Mouse (Mus musculus) cerebellum, postnatal 14 days (tissue): Measurements from ENCODE around the gene Gpr21.
"Not testable (repeated sequence)": the region's sequence is repeated elsewhere in the genome, so short reads cannot be mapped to it uniquely, and the experiment has no call there.

Source experiments
- DNase-seq, 2 experiments: peaks; one replicate each; pipeline ENCODE4 v3.0.0; 2021; ENCODE audit warnings: mixed read lengths in 2 of 2

Gene Gpr21

GRCm38 (mm10) chr2:37516030-37516710, at the start of gene Gpr21:
Gpr21 (plus strand) TSS chr2:37516332.
- DNase-seq = peak; percentile 12 to 23

GRCm38 (mm10) chr2:37479559-37479958, 36.6 kb upstream of the Gpr21 start:
- DNase-seq = no peak

- DNase-seq = no peak
Observed at GRCm38 (mm10) chr2:37480039-37480438, 36.1 kb upstream of the Gpr21 start.

- DNase-seq = no peak
Observed at GRCm38 (mm10) chr2:37484165-37484564, 32.0 kb upstream of the Gpr21 start.

- peak; percentile 59 to 68 for DNase-seq
Observed at GRCm38 (mm10) chr2:37485370-37485769, 30.8 kb upstream of the Gpr21 start.

- no peak for DNase-seq
Observed at GRCm38 (mm10) chr2:37486408-37486807, 29.7 kb upstream of the Gpr21 start.

GRCm38 (mm10) chr2:37488956-37489355, 27.2 kb upstream of the Gpr21 start:
- DNase-seq = no peak

- no peak for DNase-seq
Observed at GRCm38 (mm10) chr2:37497321-37497720, 18.8 kb upstream of the Gpr21 start.

GRCm38 (mm10) chr2:37505856-37506255, 10.3 kb upstream of the Gpr21 start:
- DNase-seq = not testable (repeated sequence)

- no peak for DNase-seq
Observed at GRCm38 (mm10) chr2:37511134-37511901, 4.8 kb upstream of the Gpr21 start.

GRCm38 (mm10) chr2:37516922-37517462, 860 bp downstream of the Gpr21 start:
- peak; percentile 70 to 73 for DNase-seq

- DNase-seq = no peak
Observed at GRCm38 (mm10) chr2:37518561-37519285, 2.6 kb downstream of the Gpr21 start.

GRCm38 (mm10) chr2:37519286-37519640, 3.1 kb downstream of the Gpr21 start:
- no peak for DNase-seq

GRCm38 (mm10) chr2:37527587-37527986, 11.5 kb downstream of the Gpr21 start:
- DNase-seq = no peak

- no peak for DNase-seq
Observed at GRCm38 (mm10) chr2:37529397-37529796, 13.3 kb downstream of the Gpr21 start.

GRCm38 (mm10) chr2:37530766-37531165, 14.6 kb downstream of the Gpr21 start:
- DNase-seq = no peak

GRCm38 (mm10) chr2:37531639-37532038, 15.5 kb downstream of the Gpr21 start:
- no peak for DNase-seq

GRCm38 (mm10) chr2:37549346-37550012, 33.3 kb downstream of the Gpr21 start:
- peak; percentile 14 to 22 for DNase-seq

- DNase-seq = peak in 1 of 2 experiments; percentile 23
Observed at GRCm38 (mm10) chr2:37556366-37556765, 40.2 kb downstream of the Gpr21 start.

GRCm38 (mm10) chr2:37565579-37565978, 49.4 kb downstream of the Gpr21 start:
- DNase-seq = no peak

GRCm38 (mm10) chr2:37566035-37566434, 49.9 kb downstream of the Gpr21 start:
- DNase-seq = no peak

- peak; percentile 28 to 43 for DNase-seq
Observed at GRCm38 (mm10) chr2:37569888-37570287, 53.8 kb downstream of the Gpr21 start.
